Comparison of ENCODE assay signal across 8 mouse cellular contexts in genomic region chr9:59750267-59751065, GRCm38 (mm10). TPM values are rescaled to one million over a fixed set of nuclear protein-coding genes. Genes with fewer than 3 reads are reported as not detected.
DNase-seq lines count a peak whose midpoint lies in the region; ATAC-seq and TF ChIP-seq lines count a peak whose summit lies in the region.

TSS of gene Senp8 (minus strand) at chr9:59750710.
TSS of gene Myo9a (plus strand) at chr9:59750896.

- H3K27ac ChIP-seq in cortical plate, adult 2 months (ENCODE audit: insufficient read depth, low read length), result peak within 1 kb of the TSS; percentile 93

- no peaks in the 10 kb centered on the region for H3K9me3 ChIP-seq in megakaryocyte, embryonic 14.5 days

- TF ChIP-seq POLR2A in cortical plate, adult 2 months (IDR thresholded peaks at IDR 0.05; ENCODE audit: extremely low read depth, insufficient read depth, low read length), result peak; percentile 88

- peak; percentile 99 for DNase-seq in gastrocnemius, adult 8-10 months (ENCODE audit: low spot score in 2 of 2)
- peak; percentile 96 for DNase-seq in hindlimb bud, embryonic 11.5 days (ENCODE audit: extremely low spot score, low read depth, low spot score)
- DNase-seq in left cerebral cortex, adult 8-10 months (ENCODE audit: low spot score in 2 of 2), result peak; percentile 98 to 99
- peak; percentile 99 to 100 for DNase-seq in right cerebral cortex, postnatal 10 days (ENCODE audit: low spot score in 2 of 2)
- DNase-seq in urinary bladder, postnatal 25 days (ENCODE audit: low spot score), result peak; percentile 100

- H3K4me3 ChIP-seq in cortical plate, adult 2 months (ENCODE audit: insufficient read depth, low read length), result peak within 1 kb of the TSS; percentile 68
- peak within 1 kb of the TSS; percentile 97 for H3K4me3 ChIP-seq in megakaryocyte, embryonic 14.5 days (replicated peaks)

- ATAC-seq in activated CD4-positive, CD25-positive, alpha-beta regulatory T cell, adult 4 months, result peak; percentile 65

- H3K36me3 ChIP-seq in megakaryocyte, embryonic 14.5 days (replicated peaks; ENCODE audit: low read length), result no peaks in the 10 kb centered on the region

- peaks cover 4% of the 10 kb centered on the region; the same call in 1 of the 2 replicates for H3K4me1 ChIP-seq in cortical plate, adult 2 months (ENCODE audit: control insufficient read depth, insufficient read depth, low read length)
- peaks cover 21% of the 10 kb centered on the region for H3K4me1 ChIP-seq in megakaryocyte, embryonic 14.5 days

- no peak for TF ChIP-seq CTCF in cortical plate, adult 2 months (IDR thresholded peaks at IDR 0.05; ENCODE audit: extremely low read depth, insufficient read depth, low read length)

- H3K27me3 ChIP-seq in megakaryocyte, embryonic 14.5 days (replicated peaks), result no peaks in the 10 kb centered on the region

RNA-seq across cellular contexts. Expression of gene Senp8, which starts in this region (rescaled TPM):
- 1 to 10 TPM; 5.0 to 5.4 TPM for polyA plus RNA-seq in activated CD4-positive, CD25-positive, alpha-beta regulatory T cell, adult 4 months (2017; shearing (Covaris generic))
- polyA plus RNA-seq in cortical plate, adult 2 months (2012; rRNA removed), result 5.1 and 6.3 TPM in 2 replicates
- 10 to 100 TPM in 2 of 4 experiments, 1 to 10 TPM in 2; 9.6 to 15.8 (median 10.1) TPM for total RNA-seq in gastrocnemius, adult 8-10 months (2022)
- 1 to 10 TPM; 7.7 to 9.4 (median 7.8) TPM for total RNA-seq in left cerebral cortex, adult 8-10 months (2022)
- 0.40 TPM in 1 of 2 replicates, not detected in the other for polyA plus RNA-seq in megakaryocyte, embryonic 14.5 days (2012; ENCODE audit: insufficient read depth, low replicate concordance)

RNA-seq across cellular contexts. Expression of gene Myo9a, which starts in this region (rescaled TPM):
- 10 to 100 TPM; 31.8 to 42.8 TPM for polyA plus RNA-seq in activated CD4-positive, CD25-positive, alpha-beta regulatory T cell, adult 4 months (2017; shearing (Covaris generic))
- 23.8 and 24.2 TPM in 2 replicates for polyA plus RNA-seq in cortical plate, adult 2 months (2012; rRNA removed)
- 1 to 10 TPM; 7.1 to 8.6 (median 7.4) TPM for total RNA-seq in gastrocnemius, adult 8-10 months (2022)
- 10 to 100 TPM; 66.3 to 92.0 (median 74.4) TPM for total RNA-seq in left cerebral cortex, adult 8-10 months (2022)
- 0.10 and 0.49 TPM in 2 replicates for polyA plus RNA-seq in megakaryocyte, embryonic 14.5 days (2012; ENCODE audit: insufficient read depth, low replicate concordance)

Comparison
In these comparisons a context has a peak if more than half of its experiments do, and no peak if none do; other contexts are left out.
1. Peak in every context shown above with its lines: DNase-seq, ATAC-seq, H3K4me3 ChIP-seq and H3K27ac ChIP-seq.
2. RNA of gene Myo9a (total RNA-seq): 66.3 to 92.0 TPM in left cerebral cortex, adult 8-10 months; 7.1 to 8.6 TPM in gastrocnemius, adult 8-10 months; every median in the first group is over 4 times any median in the second.
3. RNA of gene Myo9a (polyA plus RNA-seq): 31.8 to 42.8 TPM in activated CD4-positive, CD25-positive, alpha-beta regulatory T cell, adult 4 months and 23.8 to 24.2 TPM in cortical plate, adult 2 months; 0.10 to 0.49 TPM in megakaryocyte, embryonic 14.5 days; every median in the first group is over 10 times any median in the second.